Mouse (Mus musculus) liver, postnatal 0 days (tissue): ENCODE data around the gene Ttc23.

Experiments
- CTCF ChIP-seq: sonication (generic); IDR thresholded peaks from 2 replicates; pipeline ENCODE4 v1.5.1; 2016; ENCODE audit warnings: antibody characterized with exemption, low read depth
- EP300 ChIP-seq: IDR thresholded peaks from 2 replicates; pipeline ENCODE4 v1.6.1; 2016; ENCODE audit warnings: antibody characterized with exemption, low read depth, mild to moderate bottlenecking

GRCm38 (mm10) chr7:67639006-67639405 is 8.2 kb upstream of the Ttc23 start:
- TF ChIP-seq CTCF (no peak), EP300 (no peak)
